Mouse (Mus musculus) kidney, adult 11 months (tissue): ENCODE measurements at regions not wholly inside any gene's neighbourhood (a gene's known extent, or its start where the extent isn't known, plus 50 kb on each side); places are given as distances from the start of the nearest gene placed in this dataset.

Experiments used
- DNase-seq: peaks from one replicate; pipeline ENCODE4 v3.0.0; 2022

DNA sequence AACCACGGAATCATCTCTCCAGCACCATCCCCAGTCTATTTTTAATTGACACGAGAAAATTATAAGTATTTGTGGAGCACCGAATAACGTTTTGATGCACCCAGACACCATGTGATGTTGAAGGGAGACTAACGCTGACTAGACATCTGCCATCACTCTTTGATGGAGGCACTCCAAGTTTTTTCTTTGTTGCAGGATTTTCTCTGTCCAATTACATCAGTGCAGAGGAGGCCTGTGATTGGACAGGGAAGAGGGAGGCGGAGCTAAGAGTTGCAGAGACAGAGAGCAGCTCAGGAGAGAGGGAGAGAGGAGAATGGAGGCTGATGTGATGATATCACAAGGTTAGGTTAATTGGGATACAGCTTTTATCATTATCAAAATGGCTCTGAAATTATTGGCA lies 105.6 kb upstream of the Ctnnb1 start:
- DNase-seq: no peak

DNA sequence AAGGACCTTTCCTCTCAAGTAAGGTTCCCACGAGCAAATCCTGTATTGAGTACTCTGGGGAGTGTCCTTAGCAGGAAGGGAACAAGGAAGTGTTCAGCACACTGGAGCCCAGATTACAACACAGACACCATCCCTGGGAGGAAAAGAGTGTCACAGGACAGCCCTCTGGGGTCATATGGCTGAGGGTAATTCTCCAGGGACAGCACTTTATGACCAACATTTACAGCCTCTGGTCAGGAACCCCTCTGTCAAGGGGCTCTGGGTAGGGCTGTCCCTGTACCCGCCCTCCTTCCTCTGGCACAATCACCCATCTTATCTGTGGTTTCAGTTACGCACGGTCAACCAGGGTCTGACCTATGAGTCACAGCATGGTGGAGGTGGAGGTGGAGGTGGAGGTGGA lies 102.8 kb upstream of the Ctnnb1 start:
- no peak for DNase-seq

DNA sequence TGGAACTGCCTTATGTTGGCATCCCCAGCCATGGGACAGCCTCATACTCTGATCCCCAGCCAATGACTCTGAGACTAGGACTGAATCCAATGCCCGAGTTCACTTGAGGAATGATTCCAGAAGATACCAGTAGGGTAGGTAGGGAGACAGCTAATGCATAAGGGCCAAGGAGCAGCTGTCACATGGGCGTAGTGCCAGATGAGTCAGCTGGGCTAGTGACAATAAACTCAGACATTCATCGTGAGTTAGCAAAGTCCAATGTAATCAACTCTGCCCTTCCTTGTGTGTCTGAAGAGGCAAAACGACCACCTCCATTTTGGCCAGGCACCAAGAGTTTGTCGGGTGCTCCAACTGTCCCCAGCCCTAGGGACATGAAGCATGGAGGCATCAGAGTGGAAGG lies 98.5 kb upstream of the Ctnnb1 start:
- DNase-seq: peak; percentile 65

DNA sequence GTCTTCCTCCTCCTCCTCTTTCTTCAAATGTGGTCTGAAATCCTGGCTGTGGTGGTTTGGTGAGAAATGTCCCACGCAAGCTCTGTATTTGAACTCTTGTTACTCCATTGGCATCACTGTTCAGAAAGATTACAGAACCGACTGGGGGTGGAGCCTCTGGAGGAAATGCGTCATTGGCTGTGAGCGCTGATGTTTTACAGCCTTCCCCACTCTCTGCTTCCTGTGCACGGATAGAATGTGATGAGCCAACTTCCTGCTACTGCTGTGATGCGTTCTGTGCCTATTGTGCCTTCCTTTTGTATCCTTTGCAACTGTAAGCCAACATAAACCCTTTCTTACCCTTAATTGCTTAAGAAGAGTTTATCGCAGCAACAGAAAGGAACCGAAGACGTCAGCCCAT lies 94.8 kb upstream of the Ctnnb1 start:
- DNase-seq: no peak

DNA sequence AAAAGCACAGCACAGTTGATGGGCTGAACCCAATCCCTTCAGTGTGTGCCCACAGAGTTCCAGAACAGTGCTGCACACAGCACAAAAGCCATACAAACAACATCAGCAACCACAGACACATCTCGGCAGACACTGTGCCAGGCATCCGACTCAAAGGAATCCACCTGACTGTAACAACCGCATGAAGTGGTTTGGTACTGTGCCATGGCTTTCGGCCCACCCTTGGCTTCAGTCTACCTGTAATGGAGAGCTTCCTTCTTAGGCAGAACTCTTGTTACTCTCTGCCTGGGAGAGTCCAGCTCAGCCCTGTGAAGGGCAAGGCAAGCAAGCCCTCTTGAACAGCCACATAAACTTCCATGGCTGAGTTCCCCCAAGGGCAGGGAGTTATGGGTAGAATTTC lies 93.4 kb upstream of the Ctnnb1 start:
- peak; percentile 7 for DNase-seq

DNA sequence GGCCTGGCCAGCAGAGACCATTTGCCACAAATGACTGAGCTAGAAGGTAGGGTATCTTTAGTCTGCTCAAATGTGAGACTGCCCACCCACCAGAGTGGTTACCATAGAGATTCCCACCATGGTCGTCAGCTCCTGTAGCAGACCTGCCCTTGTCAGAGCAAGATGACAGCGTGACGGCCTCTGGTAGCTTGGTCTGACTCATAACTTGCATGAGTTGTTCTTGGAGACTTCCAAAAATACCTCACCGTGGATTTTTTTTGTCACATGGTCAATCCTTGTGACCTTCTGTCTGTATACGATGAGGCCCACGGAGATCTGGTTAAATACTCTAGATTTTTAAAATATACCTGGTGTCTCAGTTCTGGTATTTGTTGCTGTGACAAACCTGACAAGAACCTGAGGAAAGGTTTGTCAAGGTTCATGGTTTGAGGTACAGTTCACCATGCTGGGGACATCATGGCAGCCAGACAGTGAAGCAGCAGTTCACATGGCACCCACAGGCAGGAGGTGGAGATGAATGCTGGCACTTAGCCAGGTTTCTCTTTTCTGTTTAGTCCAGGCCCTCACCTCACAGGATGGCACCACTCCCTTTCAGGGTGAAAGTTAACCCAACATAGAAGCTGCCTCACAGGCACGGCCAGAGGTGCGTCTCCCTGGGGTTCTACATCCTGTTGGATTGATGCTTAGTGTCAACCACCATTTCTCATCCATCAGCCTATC lies 91.4 kb upstream of the Ctnnb1 start:
- no peak for DNase-seq

DNA sequence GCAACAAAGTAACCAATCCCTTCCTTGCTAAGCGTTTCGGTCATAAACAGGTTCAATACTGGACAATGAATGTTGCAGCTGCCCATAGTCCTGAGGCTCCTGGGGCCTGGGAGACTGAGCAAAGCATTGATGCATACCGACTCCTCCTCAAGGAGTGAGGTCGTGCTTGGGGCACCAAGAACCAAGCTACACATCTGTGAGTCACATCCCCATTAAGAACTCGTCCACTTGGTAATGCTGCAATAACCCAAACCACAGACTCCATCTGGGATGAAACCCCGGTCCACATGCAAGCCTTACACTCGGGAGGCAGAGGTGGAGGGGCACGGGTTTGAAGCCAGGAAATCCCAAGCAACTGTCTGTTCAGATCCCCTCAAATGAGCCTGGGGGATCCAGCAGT lies 85.3 kb upstream of the Ctnnb1 start:
- no peak for DNase-seq

DNA sequence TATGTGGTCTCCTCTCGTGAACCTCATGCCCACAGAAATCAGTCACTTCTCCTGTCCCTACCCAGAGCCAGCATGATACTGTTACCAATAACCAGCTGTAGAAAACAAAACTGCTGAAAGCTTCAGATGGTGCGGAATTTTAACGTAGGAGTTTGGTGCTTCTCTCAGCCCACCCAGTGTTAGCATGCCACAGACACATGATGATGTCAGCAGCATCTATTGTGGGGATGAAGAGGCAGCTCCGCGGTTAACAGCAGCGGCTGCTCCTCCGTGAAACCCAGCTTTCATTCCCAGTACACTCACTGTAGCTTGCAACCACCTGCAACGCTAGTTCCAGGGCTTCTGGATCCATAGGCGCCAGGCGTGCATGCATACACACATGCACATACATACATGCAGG lies 83.5 kb upstream of the Ctnnb1 start:
- DNase-seq: no peak

DNA sequence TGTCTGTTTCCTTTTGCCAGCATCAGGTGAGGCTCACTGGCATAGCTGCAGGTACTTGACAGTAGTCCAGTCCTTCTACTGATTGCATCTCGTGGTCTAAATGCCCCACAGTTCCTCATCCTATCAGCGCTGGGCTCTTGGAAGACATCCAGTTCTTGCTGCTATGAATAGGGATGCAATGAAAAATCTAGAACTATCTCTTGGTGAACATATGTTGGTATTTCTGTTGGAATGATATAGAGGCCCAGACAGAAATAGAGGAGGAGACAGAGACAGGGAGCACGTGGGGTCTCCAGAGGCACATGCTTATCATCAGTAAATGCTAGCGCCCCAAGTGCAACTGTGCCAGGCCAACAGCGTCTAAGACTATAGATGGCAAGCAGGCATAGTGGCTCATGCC lies 81.4 kb upstream of the Ctnnb1 start:
- DNase-seq: no peak

DNA sequence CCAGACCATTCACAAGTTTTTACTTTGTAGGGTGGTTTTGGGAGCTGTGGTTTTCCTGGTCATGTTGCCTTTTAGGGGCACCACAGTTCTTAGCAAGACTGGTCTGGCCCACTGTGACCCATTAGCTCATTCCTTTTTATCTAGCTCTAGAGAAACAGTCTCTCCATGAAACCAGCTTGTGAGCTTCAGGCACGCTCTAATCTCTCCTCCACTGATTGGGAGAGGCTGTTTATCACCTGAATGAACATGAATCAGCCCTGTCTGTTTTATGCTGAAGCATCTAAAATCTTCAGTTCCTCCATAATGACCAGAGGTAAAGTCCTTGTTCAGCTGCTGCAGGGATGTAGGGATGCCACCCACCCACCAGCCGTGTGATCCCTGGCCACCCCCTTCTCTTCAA lies 80.1 kb upstream of the Ctnnb1 start:
- DNase-seq: no peak

DNA sequence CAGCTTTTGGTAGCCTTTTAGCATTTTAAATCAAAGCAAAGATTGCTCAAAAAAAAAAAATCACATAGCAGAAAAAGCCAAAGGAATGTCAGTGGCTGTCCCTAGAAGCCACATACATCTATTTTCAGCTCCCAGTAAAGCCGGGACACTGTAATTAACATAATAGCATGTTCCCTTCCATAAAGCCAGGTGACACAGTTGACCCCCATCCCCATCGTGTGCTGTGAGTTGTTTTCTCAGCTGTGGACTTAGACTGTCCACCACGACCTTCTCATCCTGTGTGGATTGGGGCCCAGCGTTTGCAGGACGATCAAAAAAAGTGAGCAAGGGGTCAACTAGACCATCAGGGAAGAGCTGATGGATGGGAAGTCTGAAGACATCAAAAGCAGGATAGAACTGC lies 78.9 kb upstream of the Ctnnb1 start:
- no peak for DNase-seq

DNA sequence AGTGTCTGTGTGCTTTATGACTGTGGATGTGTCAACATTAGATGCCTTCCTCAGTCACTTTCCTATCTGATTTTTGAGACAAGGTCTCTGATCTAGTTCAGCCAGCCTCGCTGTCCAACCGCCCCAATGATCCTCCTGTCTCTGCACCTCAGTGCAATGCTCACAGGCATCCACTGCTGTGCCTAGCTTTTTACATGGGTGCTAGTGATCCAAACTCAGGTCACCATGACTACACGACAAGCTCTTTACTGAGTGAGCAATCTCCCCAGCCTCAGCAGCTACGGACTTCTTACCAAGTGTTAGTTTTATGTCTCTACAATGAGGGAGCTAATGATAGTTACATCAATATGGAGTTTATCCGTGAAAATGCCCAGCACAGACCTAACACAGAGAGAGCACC lies 77.1 kb upstream of the Ctnnb1 start:
- no peak for DNase-seq

DNA sequence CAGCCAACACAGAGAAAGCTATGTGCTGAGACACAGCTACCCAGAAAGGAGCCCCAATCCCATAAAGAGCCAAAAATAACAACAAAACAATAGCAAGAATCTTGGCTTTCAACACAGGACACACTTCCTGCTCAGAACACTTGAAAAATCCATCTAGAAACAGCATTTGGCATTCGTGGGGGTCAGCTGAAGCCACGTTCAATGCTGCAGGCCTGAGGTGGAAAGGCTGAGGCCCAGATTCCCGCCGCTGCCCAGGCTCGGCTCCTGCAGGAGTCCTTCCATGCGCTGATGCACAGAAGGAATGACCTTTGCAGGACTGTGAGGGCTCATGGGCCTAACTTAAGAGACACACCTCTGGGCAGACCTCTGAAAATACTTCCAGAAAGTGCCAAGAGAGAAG lies 76.4 kb upstream of the Ctnnb1 start:
- DNase-seq: peak; percentile 35

DNA sequence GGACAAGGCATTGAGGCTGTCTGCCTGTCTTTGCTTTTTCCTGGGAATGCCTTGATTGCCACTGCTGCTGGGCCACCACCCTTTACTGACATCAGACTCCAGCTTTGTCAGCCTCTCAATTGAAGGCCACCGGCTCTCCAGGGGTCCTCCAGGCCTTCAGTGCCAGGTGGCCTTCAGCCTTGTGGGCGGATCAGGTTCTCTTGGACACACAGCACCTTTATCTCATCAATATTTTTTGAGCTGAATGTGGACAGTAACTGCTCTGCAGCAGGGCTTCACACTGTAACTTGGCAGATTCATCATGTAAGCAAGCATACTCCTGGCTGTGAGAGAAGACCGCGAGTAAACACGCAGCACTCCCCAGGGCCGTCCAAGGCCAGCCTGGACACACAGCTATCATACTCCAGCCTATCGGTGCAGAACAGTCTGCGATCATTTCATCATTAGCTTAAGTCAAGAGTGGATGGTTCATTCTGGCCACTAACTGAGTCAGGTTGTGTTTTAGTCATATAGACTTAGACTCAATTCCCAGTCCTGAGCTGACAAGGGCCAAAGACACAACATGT lies 75.9 kb upstream of the Ctnnb1 start:
- no peak for DNase-seq

DNA sequence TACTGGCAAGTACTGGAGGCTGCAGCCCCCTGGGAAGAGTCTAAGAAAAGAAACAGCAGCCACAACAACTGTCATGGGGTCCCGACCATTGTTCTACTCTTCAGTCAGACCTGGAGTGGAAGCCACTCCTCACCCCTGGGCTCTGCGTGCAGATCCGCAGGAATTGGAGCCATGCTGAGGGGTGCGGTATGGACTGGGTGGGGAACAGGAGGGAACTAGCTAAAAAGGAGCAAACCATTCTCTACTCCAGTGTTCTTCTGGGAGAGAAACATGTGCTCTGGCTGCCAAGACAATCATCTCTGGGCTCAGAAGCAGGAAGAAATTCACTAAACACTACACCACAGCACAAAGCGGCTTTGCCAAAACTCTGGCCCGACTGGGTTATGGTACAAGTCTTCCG lies 74.7 kb upstream of the Ctnnb1 start:
- DNase-seq: no peak

DNA sequence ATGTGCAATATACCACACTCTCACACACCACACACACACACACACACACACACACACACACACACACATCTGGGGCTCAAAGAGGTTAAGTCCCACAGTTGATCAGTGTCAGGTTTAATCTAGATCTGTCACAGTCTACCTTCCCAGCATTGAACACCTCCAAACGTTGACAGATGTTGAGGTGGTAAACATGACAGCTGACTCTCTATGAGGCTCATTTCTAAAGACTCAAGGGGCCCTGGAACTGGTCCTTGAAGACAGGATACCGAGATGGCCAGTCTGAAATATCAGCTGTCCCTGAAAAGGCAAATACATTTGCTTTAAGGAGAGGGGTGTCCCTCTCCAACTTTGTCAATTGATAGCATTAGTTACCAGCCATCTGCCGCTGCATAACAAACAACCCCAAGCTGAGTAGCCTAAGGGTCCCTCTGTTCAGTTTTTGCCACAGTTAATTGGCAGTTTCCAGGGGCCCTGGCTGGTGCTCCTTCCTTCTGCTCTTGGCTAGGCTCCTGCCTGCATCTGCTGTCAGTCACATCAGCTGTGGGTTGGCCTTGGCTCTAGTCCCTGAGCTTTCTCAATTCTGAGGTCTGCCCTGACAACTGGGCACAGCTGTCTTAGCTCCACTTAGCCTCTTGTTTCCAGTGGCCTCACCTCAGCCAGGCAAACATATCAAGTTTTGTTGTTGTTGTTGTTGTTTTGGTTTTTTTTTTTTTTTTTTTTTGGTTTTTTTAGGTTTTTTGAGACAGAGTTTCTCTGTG lies 73.5 kb upstream of the Ctnnb1 start:
- DNase-seq: no peak

DNA sequence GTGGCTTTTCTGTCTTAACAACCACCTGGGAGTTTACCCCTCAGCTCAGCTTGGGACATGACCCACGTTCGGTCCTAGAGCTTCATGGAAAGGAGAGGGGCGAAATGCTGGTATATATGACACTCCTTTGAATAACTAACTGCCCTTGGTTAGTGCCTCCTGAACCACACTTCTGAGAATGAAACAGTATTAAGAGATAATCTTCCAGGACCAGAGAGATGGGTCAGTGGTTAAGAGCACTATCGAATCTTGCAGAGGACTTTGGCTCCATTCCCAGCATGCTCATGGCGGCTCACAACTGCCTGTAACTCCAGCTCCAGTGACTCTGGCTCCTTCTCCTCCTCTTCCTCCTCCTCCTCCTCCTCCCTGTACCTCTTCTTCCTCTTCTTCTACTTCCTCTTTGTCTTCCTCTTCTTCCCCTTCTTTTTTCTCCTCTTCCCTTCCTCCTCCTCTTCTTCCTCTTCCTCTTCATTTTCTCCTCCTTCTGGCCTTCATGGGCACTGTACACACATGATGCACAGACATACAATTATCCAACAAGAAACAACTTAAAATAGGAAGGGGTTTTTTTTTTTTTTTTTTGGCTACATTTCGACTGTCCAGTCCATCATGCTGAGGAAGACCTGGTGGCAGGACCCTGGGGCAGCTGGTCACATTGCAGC lies 71.0 kb upstream of the Ctnnb1 start:
- DNase-seq: no peak

DNA sequence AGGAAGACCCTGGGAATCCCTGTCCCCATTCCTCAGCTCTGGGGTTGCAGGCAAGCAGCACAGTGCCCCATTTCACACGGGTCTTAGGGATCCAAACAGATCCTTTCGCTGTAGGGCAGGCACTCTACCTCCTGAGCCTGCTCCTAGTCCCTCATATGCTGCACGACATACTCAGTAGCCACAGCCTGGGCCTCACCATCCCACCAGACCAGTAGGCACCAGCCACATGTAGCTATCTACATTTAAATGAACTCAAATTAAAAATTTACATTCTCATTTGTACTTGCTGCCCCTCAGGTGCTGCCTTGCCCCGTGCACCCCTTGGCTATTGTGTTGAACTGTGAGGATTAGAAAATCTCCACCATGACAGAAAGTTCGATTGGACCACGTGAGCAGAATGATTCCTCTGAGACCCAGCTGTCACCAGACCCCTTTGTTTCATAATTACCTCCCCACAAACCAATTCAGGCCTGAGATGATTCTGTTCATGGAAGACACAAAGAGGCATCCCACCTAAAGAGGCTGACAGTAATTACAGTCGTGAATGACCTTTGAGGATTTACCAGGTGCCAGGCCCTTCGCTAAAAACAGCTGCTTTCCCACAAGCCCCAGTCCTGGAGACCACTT lies 67.9 kb upstream of the Ctnnb1 start:
- DNase-seq: no peak

DNA sequence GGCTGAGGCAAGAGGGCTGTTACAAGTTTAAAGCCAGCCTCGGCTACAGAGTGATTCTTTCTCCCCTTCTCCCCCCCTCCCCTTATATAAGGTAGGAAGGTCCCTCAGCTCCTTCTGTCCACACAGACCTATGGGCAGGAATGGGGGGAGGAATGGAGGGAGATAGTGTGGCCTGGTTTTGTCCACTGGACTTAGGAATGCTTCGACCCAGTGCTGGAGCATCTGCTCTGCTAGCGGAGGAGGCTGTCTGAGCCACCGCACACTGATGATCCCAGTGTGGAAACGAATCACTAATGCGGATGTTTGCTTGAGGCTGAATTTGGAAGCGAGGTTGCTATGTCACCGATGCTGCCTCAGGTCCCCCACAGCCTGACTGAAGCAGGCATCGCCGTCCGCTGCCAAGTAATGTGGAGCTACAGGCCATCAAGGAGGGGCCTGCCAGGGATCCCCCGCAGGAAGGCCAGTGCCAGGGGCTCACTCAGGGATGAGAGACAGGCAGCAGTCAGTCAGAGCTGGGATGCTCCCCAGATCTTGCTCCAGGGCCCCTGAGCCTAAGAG lies 67.1 kb upstream of the Ctnnb1 start:
- DNase-seq: no peak

DNA sequence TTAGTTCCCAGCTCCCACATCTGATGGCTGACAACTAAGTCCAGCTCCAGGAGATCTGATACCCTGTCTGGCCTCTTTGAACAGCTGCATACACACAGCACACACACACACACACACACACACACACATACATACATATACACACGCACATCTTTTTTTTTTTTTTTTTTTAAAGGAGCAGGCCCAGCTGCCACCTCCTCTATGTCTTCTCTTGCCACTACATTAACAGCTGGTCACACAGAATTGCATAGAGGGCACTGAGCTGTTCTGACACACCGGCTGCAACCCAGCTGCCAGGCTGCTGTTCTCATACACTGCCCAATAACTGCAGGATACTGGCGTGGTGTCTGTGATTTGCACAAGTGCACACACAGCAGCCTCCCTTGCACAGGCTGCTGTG lies 64.6 kb upstream of the Ctnnb1 start:
- no peak for DNase-seq

DNA sequence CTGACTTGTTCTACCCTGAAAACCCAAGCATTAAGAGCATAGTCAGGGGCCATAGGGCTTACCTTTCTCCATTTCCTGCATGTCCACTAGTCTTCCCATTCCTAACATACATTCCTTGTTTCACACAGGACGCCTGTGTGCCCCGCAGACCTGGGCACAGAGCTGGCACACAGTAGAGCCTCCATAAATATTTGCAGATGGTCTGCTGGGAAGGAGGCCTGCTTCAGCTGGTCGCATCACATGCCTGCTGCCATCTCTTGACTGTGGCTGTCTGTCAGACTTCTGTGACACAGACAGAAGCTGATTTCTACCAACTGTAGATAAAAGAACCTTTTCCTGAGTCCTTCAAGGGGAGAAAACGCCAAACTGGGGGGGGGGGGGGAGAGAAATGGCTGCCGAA lies 62.8 kb upstream of the Ctnnb1 start:
- no peak for DNase-seq

DNA sequence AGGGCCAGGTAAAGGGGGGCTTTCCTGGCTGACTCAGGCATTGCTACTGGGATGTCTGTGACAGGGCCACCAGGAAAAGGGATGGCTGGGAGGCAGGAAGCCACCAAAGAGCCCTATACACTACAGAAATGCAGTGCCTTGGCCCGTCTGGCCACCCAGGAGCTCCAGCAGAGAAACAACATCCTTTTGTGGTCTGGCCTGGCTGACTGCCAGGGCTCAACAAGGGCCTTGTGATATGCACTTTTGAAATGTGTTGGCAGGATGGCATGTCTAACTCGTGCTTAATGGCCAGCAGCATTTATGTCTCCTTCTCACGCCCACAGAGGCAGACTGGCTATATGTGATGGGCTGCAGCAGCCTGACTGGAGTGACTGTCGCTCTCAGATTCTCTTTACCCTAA lies 62.3 kb upstream of the Ctnnb1 start:
- no peak for DNase-seq

DNA sequence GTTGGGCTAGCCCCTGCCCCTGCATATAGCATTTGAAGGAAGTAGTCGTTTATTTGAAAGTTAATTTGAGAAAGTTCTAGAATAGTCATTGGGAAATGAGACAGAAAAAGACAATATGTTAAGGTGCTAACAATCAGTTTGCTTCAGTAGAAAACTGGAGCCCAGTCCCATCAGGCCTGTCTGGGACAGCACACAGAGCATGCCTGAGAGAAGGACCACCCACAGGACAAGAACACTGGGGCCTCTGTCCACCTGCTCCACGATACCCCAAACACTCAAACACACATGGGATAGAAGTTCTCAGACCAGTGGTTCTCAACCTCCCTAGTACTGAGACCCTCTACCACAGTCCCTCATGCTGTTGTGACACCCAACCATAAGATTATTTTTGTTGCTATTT lies 61.2 kb upstream of the Ctnnb1 start:
- DNase-seq: no peak
